Mouse (Mus musculus) bone marrow, adult 2 months (tissue): Measurements from ENCODE around the gene Lims1.

Source experiments
- CTCF ChIP-seq: fragments of 200-500 bp; IDR thresholded peaks from 2 replicates; pipeline ENCODE4 v1.5.1; 2011; ENCODE audit warnings: low read length, control low read depth; ENCODE audit not compliant: control insufficient read depth, insufficient read depth
- POLR2A ChIP-seq: fragments of 200-500 bp; IDR thresholded peaks from 2 replicates; pipeline ENCODE4 v1.6.1; 2011; ENCODE audit warnings: low read depth, mild to moderate bottlenecking, control low read depth, low read length, borderline replicate concordance; ENCODE audit not compliant: control insufficient read depth

- TF ChIP-seq CTCF (no peak), POLR2A (no peak)
Observed at GRCm38 (mm10) chr10:58282238-58282637, 41.0 kb upstream of the Lims1 start.
